Mouse (Mus musculus) thymus, adult 2 months (tissue): ENCODE measurements at regions not wholly inside any gene's neighbourhood (a gene's known extent, or its start where the extent isn't known, plus 50 kb on each side); places are given as distances from the start of the nearest gene placed in this dataset.

Experiments used
- DNase-seq: peaks from one replicate; pipeline ENCODE4 v3.0.0; 2021
- H3K27ac ChIP-seq: fragments of 200-500 bp; 2 replicates; pipeline ENCODE4 v1.5.1; 2012; ENCODE audit warnings: low read length, control low read depth; ENCODE audit not compliant: control insufficient read depth, insufficient read depth
- H3K27me3 ChIP-seq: fragments of 200-500 bp; 2 replicates; pipeline ENCODE4 v1.6.1; 2012; ENCODE audit warnings: mild to moderate bottlenecking, low read length, moderate library complexity, mixed read lengths; ENCODE audit not compliant: control insufficient read depth, insufficient read depth
- H3K36me3 ChIP-seq: fragments of 200-500 bp; 2 replicates; pipeline ENCODE4 v1.6.1; 2012; ENCODE audit warnings: mild to moderate bottlenecking, low read length, moderate library complexity; ENCODE audit not compliant: control insufficient read depth, insufficient read depth
- H3K4me1 ChIP-seq: fragments of 200-500 bp; replicated peaks from 2 replicates; pipeline ENCODE4 v1.6.1; 2012; ENCODE audit warnings: low read length; ENCODE audit not compliant: control insufficient read depth, insufficient read depth
- H3K4me3 ChIP-seq: fragments of 200-500 bp; 2 replicates; pipeline ENCODE4 v1.5.1; 2012; ENCODE audit warnings: mild to moderate bottlenecking, low read length, control low read depth, moderate library complexity; ENCODE audit not compliant: control insufficient read depth, insufficient read depth
- CTCF ChIP-seq: fragments of 200-500 bp; IDR thresholded peaks from 2 replicates; pipeline ENCODE4 v1.5.1; 2012; ENCODE audit warnings: mild to moderate bottlenecking, control low read depth, low read length, moderate library complexity, borderline replicate concordance; ENCODE audit not compliant: control insufficient read depth, poor library complexity, insufficient read depth; ENCODE audit errors: extremely low read depth
- POLR2A ChIP-seq: fragments of 200-500 bp; IDR thresholded peaks from 2 replicates; pipeline ENCODE4 v1.6.1; 2012; ENCODE audit warnings: mild to moderate bottlenecking, low read length, control low read depth, moderate library complexity; ENCODE audit not compliant: control insufficient read depth, poor library complexity, insufficient read depth; ENCODE audit errors: extremely low read depth
- WGBS: fragments of 180-500 bp; shearing (Covaris S2); methylation state at CpG from one replicate; pipeline ENCODE4 v1.1.7; 2018; 5-methylcytosine and 5-hydroxymethylcytosine counted together

GRCm38 (mm10) chr3:39643194-39643593, 756.5 kb downstream of the Fat4 start:
- Histone ChIP-seq H3K36me3 (no peaks in the 10 kb centered on the region), H3K27ac (no peak overlapping the region), H3K27me3 (no peaks in the 10 kb centered on the region), H3K4me1 (no peaks in the 10 kb centered on the region), H3K4me3 (no peak overlapping the region)
- TF ChIP-seq POLR2A (no peak), CTCF (no peak)
- no peak for DNase-seq
- WGBS, result 95% methylated on average over 3 of the region's 3 CpGs

- DNase-seq, result no peak
- TF ChIP-seq CTCF (no peak), POLR2A (no peak)
- no peak overlapping the region for H3K27ac ChIP-seq
- no peaks in the 10 kb centered on the region for H3K4me1 ChIP-seq
- 76% methylated on average over 3 of the region's 3 CpGs for WGBS
- H3K36me3 ChIP-seq, result no peaks in the 10 kb centered on the region
- no peak overlapping the region for H3K4me3 ChIP-seq
- H3K27me3 ChIP-seq, result no peaks in the 10 kb centered on the region
Observed at GRCm38 (mm10) chr3:39666817-39667216, 780.1 kb downstream of the Fat4 start.

GRCm38 (mm10) chr3:39669145-39669544, 782.4 kb downstream of the Fat4 start:
- H3K4me1 ChIP-seq, result no peaks in the 10 kb centered on the region
- 68% methylated on average over 1 of the region's 1 CpGs for WGBS
- H3K36me3 ChIP-seq, result no peaks in the 10 kb centered on the region
- no peak overlapping the region for H3K27ac ChIP-seq
- no peak for DNase-seq
- TF ChIP-seq CTCF (no peak), POLR2A (no peak)
- H3K4me3 ChIP-seq, result no peak overlapping the region
- no peaks in the 10 kb centered on the region for H3K27me3 ChIP-seq

GRCm38 (mm10) chr3:39673997-39674396, 787.3 kb downstream of the Fat4 start:
- no peak for DNase-seq
- H3K4me1 ChIP-seq, result no peaks in the 10 kb centered on the region
- H3K4me3 ChIP-seq, result no peak overlapping the region
- H3K27me3 ChIP-seq, result no peaks in the 10 kb centered on the region
- TF ChIP-seq POLR2A, result no peak
- TF ChIP-seq CTCF, result no peak
- 88% methylated on average over 7 of the region's 7 CpGs for WGBS
- no peak overlapping the region for H3K27ac ChIP-seq
- H3K36me3 ChIP-seq, result no peaks in the 10 kb centered on the region

- no peak overlapping the region for H3K4me3 ChIP-seq
- TF ChIP-seq CTCF, result no peak
- no peak for TF ChIP-seq POLR2A
- no peak overlapping the region for H3K27ac ChIP-seq
- no peak for DNase-seq
- H3K4me1 ChIP-seq, result no peaks in the 10 kb centered on the region
- H3K36me3 ChIP-seq, result no peaks in the 10 kb centered on the region
- 86% methylated on average over 10 of the region's 10 CpGs for WGBS
- H3K27me3 ChIP-seq, result no peaks in the 10 kb centered on the region
Observed at GRCm38 (mm10) chr3:39674927-39675326, 788.2 kb downstream of the Fat4 start.

- Histone ChIP-seq H3K36me3 (no peaks in the 10 kb centered on the region), H3K27me3 (no peaks in the 10 kb centered on the region), H3K4me1 (no peaks in the 10 kb centered on the region), H3K4me3 (no peak overlapping the region), H3K27ac (no peak overlapping the region)
- DNase-seq, result no peak
- 84% methylated on average over 1 of the region's 1 CpGs for WGBS
- TF ChIP-seq POLR2A (no peak), CTCF (no peak)
Observed at GRCm38 (mm10) chr3:39705610-39706009, 818.9 kb downstream of the Fat4 start.

- 85% methylated on average over 13 of the region's 13 CpGs for WGBS
- DNase-seq, result no peak
- H3K27ac ChIP-seq, result no peak overlapping the region
- TF ChIP-seq POLR2A (no peak), CTCF (no peak)
- H3K4me3 ChIP-seq, result no peak overlapping the region
- H3K27me3 ChIP-seq, result no peaks in the 10 kb centered on the region
- H3K4me1 ChIP-seq, result no peaks in the 10 kb centered on the region
- no peaks in the 10 kb centered on the region for H3K36me3 ChIP-seq
Observed at GRCm38 (mm10) chr3:39712795-39713709, 818.0 kb upstream of the Intu start.
